Mouse (Mus musculus) telencephalon, adult 2 months (tissue): ENCODE measurements around the gene Samd1.
A peak's percentile ranks its signal among the peaks of the same experiment; 100 is the strongest.

Source experiments
- DNase-seq: peaks from one replicate; pipeline ENCODE4 v3.0.0-alpha.2; 2011; ENCODE audit warnings: low read depth, low spot score

Gene Samd1

GRCm38 (mm10) chr8:84011705-84012498 is 14.4 kb downstream of the Samd1 start, which contains the start of gene 2210011C24Rik:
Gene 2210011C24Rik, minus strand, starts transcription at chr8:84012171.
- DNase-seq, result no peak

- no peak for DNase-seq
Measured at GRCm38 (mm10) chr8:84012499-84013165, 15.2 kb downstream of the Samd1 start.

GRCm38 (mm10) chr8:84015833-84016232 is 18.4 kb downstream of the Samd1 start:
- no peak for DNase-seq

GRCm38 (mm10) chr8:84019738-84020137 is 22.3 kb downstream of the Samd1 start:
- no peak for DNase-seq

GRCm38 (mm10) chr8:84021096-84021495 is 23.6 kb downstream of the Samd1 start, which contains the start of gene Palm3:
Gene Palm3, plus strand, starts transcription at chr8:84021471.
- DNase-seq, result no peak

GRCm38 (mm10) chr8:84021569-84021968 is 24.1 kb downstream of the Samd1 start:
- DNase-seq, result no peak

- DNase-seq, result no peak
Measured at GRCm38 (mm10) chr8:84023085-84023484, 25.6 kb downstream of the Samd1 start.

- no peak for DNase-seq
Measured at GRCm38 (mm10) chr8:84023631-84024030, 26.2 kb downstream of the Samd1 start.

- no peak for DNase-seq
Measured at GRCm38 (mm10) chr8:84024171-84024570, 26.7 kb downstream of the Samd1 start.

GRCm38 (mm10) chr8:84025863-84026262 is 28.4 kb downstream of the Samd1 start:
- no peak for DNase-seq

- no peak for DNase-seq
Measured at GRCm38 (mm10) chr8:84027449-84027848, 30.0 kb downstream of the Samd1 start.

GRCm38 (mm10) chr8:84029272-84029671 is 31.8 kb downstream of the Samd1 start:
- no peak for DNase-seq

- no peak for DNase-seq
Measured at GRCm38 (mm10) chr8:84032777-84033176, 35.3 kb downstream of the Samd1 start.

- DNase-seq, result no peak
Measured at GRCm38 (mm10) chr8:84038015-84038414, 40.5 kb downstream of the Samd1 start.

GRCm38 (mm10) chr8:84039050-84039449 is 41.6 kb downstream of the Samd1 start:
- DNase-seq, result peak; percentile 22

GRCm38 (mm10) chr8:84042066-84042947 is 44.8 kb downstream of the Samd1 start, which contains the start of gene Il27ra:
Gene Il27ra, minus strand, starts transcription at chr8:84042589.
- no peak for DNase-seq

- no peak for DNase-seq
Measured at GRCm38 (mm10) chr8:84042948-84043342, 45.5 kb downstream of the Samd1 start.

GRCm38 (mm10) chr8:84044103-84044502 is 46.6 kb downstream of the Samd1 start:
- no peak for DNase-seq

GRCm38 (mm10) chr8:84044900-84045299 is 47.4 kb downstream of the Samd1 start, which contains the start of gene Rln3:
Gene Rln3, minus strand, starts transcription at chr8:84045000.
- DNase-seq, result no peak

GRCm38 (mm10) chr8:84046505-84046904 is 49.0 kb downstream of the Samd1 start:
- no peak for DNase-seq

GRCm38 (mm10) chr8:84048171-84048570 is 50.7 kb downstream of the Samd1 start:
- no peak for DNase-seq
